Mouse (Mus musculus): ENCODE measurements around the gene Rps9. TPM values are rescaled to one million over a fixed set of nuclear protein-coding genes. Genes with fewer than 3 reads are reported as not detected.

The Rps9 gene
- total RNA-seq, 2 experiments from 2014 or later, result 432 to 494 TPM

Small RNAs within 50 kb of the gene (microRNA-seq; reads per million reads assigned to microRNA genes)
- gene Mir3572, result 4.8 to 7.7 reads per million in 2 experiments

Other genes starting within 250 kb of the Rps9 start
- not detected for gene Tarm1, start 201.4 kb upstream of the Rps9 start, total RNA-seq (2021)
- gene Oscar, start 87.8 kb upstream of the Rps9 start, total RNA-seq (2021), result 1 to 10 TPM in 1 of 2 experiments, under 1 TPM in 1; 0.65 to 1.3 TPM
- gene Ndufa3, start 86.6 kb upstream of the Rps9 start, total RNA-seq (2021), result 100 to 1,000 TPM; 634 to 664 TPM
- 10 to 100 TPM; 37.0 to 41.1 TPM for gene Tfpt, start 74.1 kb upstream of the Rps9 start, total RNA-seq (2021)
- gene Prpf31, start 74.0 kb upstream of the Rps9 start, total RNA-seq (2021), result 10 to 100 TPM; 52.5 to 55.9 TPM
- 10 to 100 TPM; 53.6 to 61.3 TPM for gene Cnot3, start 58.7 kb upstream of the Rps9 start, total RNA-seq (2021)
- gene Leng1, start 38.2 kb upstream of the Rps9 start, total RNA-seq (2021), result 1 to 10 TPM; 5.5 to 6.2 TPM
- gene Tmc4, start 26.4 kb upstream of the Rps9 start, total RNA-seq (2021), result 1 to 10 TPM; 3.2 to 3.5 TPM
- gene Tsen34, start 11.1 kb upstream of the Rps9 start, total RNA-seq (2021), result 10 to 100 TPM; 70.0 to 74.8 TPM
- 100 to 1,000 TPM; 121 to 124 TPM for gene Mboat7, start 10.5 kb upstream of the Rps9 start, total RNA-seq (2021)
- under 1 TPM; 0.12 to 0.32 TPM for gene Pirb, start 16.4 kb downstream of the Rps9 start, total RNA-seq (2021)
- gene Gm15448, start 121.7 kb downstream of the Rps9 start, total RNA-seq (2021), result not detected
- not detected for gene Pira2, start 141.1 kb downstream of the Rps9 start, total RNA-seq (2021)
- not detected for gene Gm14548, start 194.1 kb downstream of the Rps9 start, total RNA-seq (2021)
- not detected for gene Lilra6, start 211.5 kb downstream of the Rps9 start, total RNA-seq (2021)

All from layer of hippocampus, postnatal 14 days (tissue).